Mouse (Mus musculus) bone marrow macrophage, adult 2 months (primary cell): ENCODE results near the gene Ncl.

Source experiments
- CTCF ChIP-seq: IDR thresholded peaks from 2 replicates; pipeline ENCODE4 v1.5.1; 2012; ENCODE audit warnings: low read depth, mild to moderate bottlenecking, low read length, moderate library complexity
- POLR2A ChIP-seq: IDR thresholded peaks from 2 replicates; pipeline ENCODE4 v1.6.1; 2012; ENCODE audit warnings: mild to moderate bottlenecking, low read depth, low read length, borderline replicate concordance

DNA sequence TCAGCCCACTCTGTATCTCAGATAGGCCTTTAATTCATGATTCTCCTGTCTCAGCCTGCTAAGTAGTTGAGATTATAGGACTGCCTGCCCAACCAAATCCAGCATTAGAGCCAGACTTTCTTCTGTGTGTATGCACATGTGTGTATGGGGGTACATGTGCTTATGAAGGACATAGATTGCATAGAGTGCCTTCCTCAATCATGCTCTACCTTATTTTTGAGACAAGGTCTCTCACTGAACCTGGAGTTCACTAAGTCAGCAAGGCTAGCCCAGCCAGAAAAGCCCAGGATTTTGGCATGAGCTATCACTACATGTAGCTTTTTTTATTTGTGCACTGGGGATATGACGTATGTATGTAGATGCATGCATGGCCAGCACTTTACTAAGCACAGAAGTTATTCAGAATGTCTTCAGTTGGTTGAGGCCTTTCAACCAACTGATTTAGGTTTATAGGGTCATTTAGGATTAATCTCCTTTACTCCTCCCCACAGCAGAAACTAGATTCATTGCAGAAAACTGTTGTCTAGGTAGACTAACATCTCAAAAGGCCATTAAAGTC is 16.0 kb downstream of the Ncl start:
- TF ChIP-seq CTCF (no peak), POLR2A (no peak)
